Mouse (Mus musculus) limb, embryonic 12.5 days (tissue): Measurements from ENCODE around the gene Uchl3. TPM values are rescaled to one million over a fixed set of nuclear protein-coding genes. Genes with fewer than 3 reads are reported as not detected.

ENCODE experiments used
- ATAC-seq: fragments of 200-750 bp; cut with Nextera tagmentation; 2 replicates; pipeline ENCODE4 v1.8.0; 2017; ENCODE audit warnings: low read depth, moderate TSS enrichment; ENCODE audit not compliant: insufficient number of reproducible peaks, insufficient read depth, low FRiP score, low TSS enrichment
- H3K27ac ChIP-seq: fragments of 300-500 bp; sonication (generic); 2 replicates; pipeline ENCODE4 v1.5.1; 2016; ENCODE audit warnings: mild to moderate bottlenecking, moderate library complexity
- H3K27me3 ChIP-seq: fragments of 300-500 bp; sonication (generic); 2 replicates; pipeline ENCODE4 v1.6.1; 2016; ENCODE audit warnings: mild to moderate bottlenecking, moderate library complexity
- H3K36me3 ChIP-seq: fragments of 300-500 bp; sonication (generic); 2 replicates; pipeline ENCODE4 v1.6.1; 2016; ENCODE audit warnings: mild to moderate bottlenecking, moderate library complexity
- H3K4me1 ChIP-seq: fragments of 300-500 bp; sonication (generic); replicated peaks from 2 replicates; pipeline ENCODE4 v1.6.1; 2016
- H3K4me2 ChIP-seq: fragments of 300-500 bp; sonication (generic); 2 replicates; pipeline ENCODE4 v1.6.1; 2016; ENCODE audit warnings: mild to moderate bottlenecking, moderate library complexity
- H3K4me3 ChIP-seq: fragments of 300-500 bp; sonication (generic); replicated peaks from 2 replicates; pipeline ENCODE4 v1.5.1; 2016; ENCODE audit warnings: mild to moderate bottlenecking
- H3K9ac ChIP-seq: fragments of 300-500 bp; sonication (generic); replicated peaks from 2 replicates; pipeline ENCODE4 v1.6.1; 2016; ENCODE audit warnings: mild to moderate bottlenecking, moderate library complexity
- H3K9me3 ChIP-seq: fragments of 300-500 bp; sonication (generic); 2 replicates; pipeline ENCODE4 v1.6.1; 2016; ENCODE audit warnings: mild to moderate bottlenecking, moderate library complexity
- WGBS: fragments of 180-500 bp; shearing (Covaris S2); methylation state at CpG from one replicate; pipeline ENCODE4 v1.1.7; 2016; 5-methylcytosine and 5-hydroxymethylcytosine counted together
- polyA plus RNA-seq: library from polyadenylated mRNA; unstranded; fragments of >200 nt; fragmentation: Nextera tagmentation; extraction: Ambion mirVana; gene quantifications from 2 replicates; pipeline ENCODE4 v1.2.1, GENCODE M21; 2016

Gene Uchl3
- polyA plus RNA-seq, result 135 and 136 TPM in 2 replicates

GRCm38 (mm10) chr14:101653581-101654525 lies at the start of gene Uchl3:
TSS of gene Uchl3 (plus strand) at chr14:101653967.
- under 1% methylated on average over 67 of the region's 81 CpGs for WGBS
- H3K27me3 ChIP-seq, result no peaks in the 10 kb centered on the region
- H3K9ac ChIP-seq, result peak within 1 kb of the TSS; percentile 82
- peak within 1 kb of the TSS; percentile 97 for H3K4me3 ChIP-seq
- H3K9me3 ChIP-seq, result no peaks in the 10 kb centered on the region
- H3K36me3 ChIP-seq, result no peaks in the 10 kb centered on the region
- peak within 1 kb of the TSS; percentile 72 for H3K27ac ChIP-seq
- 0 out of 2 replicates have a peak, but pooled peaks cover 2% of the 10 kb centered on the region for H3K4me1 ChIP-seq
- H3K4me2 ChIP-seq, result peak within 1 kb of the TSS; percentile 88
- peak; percentile 82 for ATAC-seq

GRCm38 (mm10) chr14:101605843-101606242 lies 47.9 kb upstream of the Uchl3 start:
- Histone ChIP-seq H3K36me3 (no peaks in the 10 kb centered on the region), H3K4me1 (peaks cover 13% of the 10 kb centered on the region), H3K4me3 (no peak overlapping the region), H3K9ac (no peak overlapping the region), H3K9me3 (no peaks in the 10 kb centered on the region), H3K4me2 (no peak overlapping the region), H3K27ac (no peak overlapping the region), H3K27me3 (peaks cover 10% of the 10 kb centered on the region)
- ATAC-seq, result no peak
- WGBS, result 80% methylated on average over 2 of the region's 2 CpGs

GRCm38 (mm10) chr14:101607631-101608518 lies 45.9 kb upstream of the Uchl3 start:
- ATAC-seq, result peak; percentile 56
- no peaks in the 10 kb centered on the region for H3K9me3 ChIP-seq
- WGBS, result under 1% methylated on average over 62 of the region's 62 CpGs

GRCm38 (mm10) chr14:101608519-101609368 lies 45.0 kb upstream of the Uchl3 start, which contains the start of gene Tbc1d4:
TSS of gene Tbc1d4 (minus strand) at chr14:101609191.
- ATAC-seq, result peak; percentile 90
- Histone ChIP-seq H3K36me3 (no peaks in the 10 kb centered on the region), H3K27me3 (peaks cover 13% of the 10 kb centered on the region), H3K27ac (peak within 1 kb of the TSS; percentile 69), H3K4me3 (peak within 1 kb of the TSS; percentile 73), H3K4me2 (peak within 1 kb of the TSS; percentile 99), H3K9me3 (no peaks in the 10 kb centered on the region), H3K9ac (peak within 1 kb of the TSS; percentile 76), H3K4me1 (peaks cover 8% of the 10 kb centered on the region)
- under 1% methylated on average over 62 of the region's 62 CpGs for WGBS

More at GRCm38 (mm10) chr14:101607631-101608518, 45.9 kb upstream of the Uchl3 start:
- peaks cover 10% of the 10 kb centered on the region for H3K27me3 ChIP-seq
- H3K36me3 ChIP-seq, result no peaks in the 10 kb centered on the region
- H3K4me1 ChIP-seq, result peaks cover 11% of the 10 kb centered on the region
- peak overlapping the region; percentile 76 for H3K9ac ChIP-seq
- H3K4me2 ChIP-seq, result peak overlapping the region; percentile 99
- H3K27ac ChIP-seq, result no peak overlapping the region
- H3K4me3 ChIP-seq, result peak overlapping the region; percentile 73

GRCm38 (mm10) chr14:101610701-101611100 lies 43.1 kb upstream of the Uchl3 start:
- no peak overlapping the region for H3K4me3 ChIP-seq
- H3K4me2 ChIP-seq, result no peak overlapping the region
- WGBS, result 80% methylated on average over 10 of the region's 10 CpGs
- H3K27me3 ChIP-seq, result peaks cover 14% of the 10 kb centered on the region
- H3K9me3 ChIP-seq, result no peaks in the 10 kb centered on the region
- H3K27ac ChIP-seq, result no peak overlapping the region
- no peaks in the 10 kb centered on the region for H3K36me3 ChIP-seq
- no peak overlapping the region for H3K9ac ChIP-seq
- peaks cover 8% of the 10 kb centered on the region for H3K4me1 ChIP-seq
- ATAC-seq, result no peak

- Histone ChIP-seq H3K27ac (no peak overlapping the region), H3K36me3 (no peaks in the 10 kb centered on the region), H3K27me3 (peaks cover 5% of the 10 kb centered on the region), H3K4me2 (no peak overlapping the region), H3K9me3 (no peaks in the 10 kb centered on the region), H3K4me1 (no peaks in the 10 kb centered on the region), H3K4me3 (no peak overlapping the region), H3K9ac (no peak overlapping the region)
- WGBS, result 70% methylated on average over 1 of the region's 1 CpGs
- no peak for ATAC-seq
Observed at GRCm38 (mm10) chr14:101613206-101613605, 40.6 kb upstream of the Uchl3 start.

GRCm38 (mm10) chr14:101616178-101616577 lies 37.6 kb upstream of the Uchl3 start:
- 74% methylated on average over 9 of the region's 9 CpGs for WGBS

GRCm38 (mm10) chr14:101617680-101618079 lies 36.1 kb upstream of the Uchl3 start:
- Histone ChIP-seq H3K4me3 (no peak overlapping the region), H3K27me3 (peaks cover 4% of the 10 kb centered on the region; the same call in 1 of the 2 replicates), H3K4me2 (no peak overlapping the region), H3K27ac (no peak overlapping the region), H3K9me3 (no peaks in the 10 kb centered on the region), H3K36me3 (no peaks in the 10 kb centered on the region), H3K4me1 (no peaks in the 10 kb centered on the region), H3K9ac (no peak overlapping the region)
- ATAC-seq, result no peak
- WGBS, result 87% methylated on average over 5 of the region's 5 CpGs

More at GRCm38 (mm10) chr14:101616178-101616577, 37.6 kb upstream of the Uchl3 start:
- no peak overlapping the region for H3K9ac ChIP-seq
- no peak overlapping the region for H3K4me3 ChIP-seq
- H3K27ac ChIP-seq, result no peak overlapping the region
- peaks cover 4% of the 10 kb centered on the region; the same call in 1 of the 2 replicates for H3K27me3 ChIP-seq
- ATAC-seq, result no peak
- no peaks in the 10 kb centered on the region for H3K4me1 ChIP-seq
- no peaks in the 10 kb centered on the region for H3K9me3 ChIP-seq
- H3K4me2 ChIP-seq, result no peak overlapping the region
- H3K36me3 ChIP-seq, result no peaks in the 10 kb centered on the region

- Histone ChIP-seq H3K36me3 (peaks cover 31% of the 10 kb centered on the region; the same call in 1 of the 2 replicates), H3K27me3 (no peaks in the 10 kb centered on the region), H3K4me1 (no peaks in the 10 kb centered on the region), H3K9me3 (no peaks in the 10 kb centered on the region), H3K27ac (no peak overlapping the region), H3K9ac (no peak overlapping the region), H3K4me2 (no peak overlapping the region), H3K4me3 (no peak overlapping the region)
- 81% methylated on average over 2 of the region's 2 CpGs for WGBS
- ATAC-seq, result no peak
Observed at GRCm38 (mm10) chr14:101630548-101630947, 23.2 kb upstream of the Uchl3 start.

GRCm38 (mm10) chr14:101635765-101636164 lies 18.0 kb upstream of the Uchl3 start:
- Histone ChIP-seq H3K4me3 (no peak overlapping the region), H3K36me3 (peaks cover 33% of the 10 kb centered on the region; the same call in 1 of the 2 replicates), H3K27me3 (no peaks in the 10 kb centered on the region), H3K27ac (no peak overlapping the region), H3K9ac (no peak overlapping the region), H3K4me1 (no peaks in the 10 kb centered on the region; the same call in 1 of the 2 replicates), H3K4me2 (no peak overlapping the region), H3K9me3 (no peaks in the 10 kb centered on the region)
- 93% methylated on average over 1 of the region's 1 CpGs for WGBS
- ATAC-seq, result no peak
